ENCODE assay signal across 29 mouse cellular contexts in the genomic region with DNA sequence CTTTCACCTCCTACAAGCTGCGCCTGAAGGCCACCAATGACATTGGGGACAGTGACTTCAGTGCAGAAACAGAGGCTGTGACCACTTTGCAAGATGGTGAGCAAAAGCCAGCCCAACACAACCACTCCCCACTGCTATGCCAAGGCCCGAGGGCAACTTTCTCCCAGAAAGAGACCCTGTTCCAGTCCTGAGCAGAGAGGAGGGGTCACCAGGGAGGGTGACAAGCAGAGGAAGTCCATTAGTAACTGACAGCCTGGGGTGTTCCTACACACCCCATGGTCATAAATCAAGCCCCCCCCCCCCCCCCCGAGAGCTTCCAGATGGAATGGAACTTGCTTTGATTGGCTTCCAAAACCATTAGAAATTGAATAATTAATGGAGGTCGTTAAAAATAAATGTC.
A peak's percentile ranks its signal among the peaks of the same experiment; 100 is the strongest.
DNase-seq lines count a peak whose midpoint lies in the region; ATAC-seq and TF ChIP-seq lines count a peak whose summit lies in the region.
"Had no signal": no experiment of that assay in that cellular context is flagged by ENCODE, and none has a peak within 500 bp of the region (broad histone marks: within the 10 kb centered on the region; RNA-seq: fewer than 3 reads in every experiment).

No protein-coding gene starts in this region.

- H3K27me3 ChIP-seq in kidney, embryonic 16.5 days (ENCODE audit: insufficient read depth, low read length) = no peaks in the 10 kb centered on the region
- H3K27me3 ChIP-seq in kidney, adult 2 months (replicated peaks; ENCODE audit: control insufficient read depth, insufficient read depth, low read length) = no peaks in the 10 kb centered on the region
- H3K27me3 ChIP-seq in midbrain, embryonic 11.5 days (ENCODE audit: control insufficient read depth, insufficient read depth, low read length) = no peaks in the 10 kb centered on the region
- no peaks in the 10 kb centered on the region for H3K27me3 ChIP-seq in midbrain, embryonic 14.5 days (ENCODE audit: control insufficient read depth, insufficient read depth, low read length)
- H3K27me3 ChIP-seq in intestine, embryonic 16.5 days (replicated peaks; ENCODE audit: control insufficient read depth, insufficient read depth, low read length) = no peaks in the 10 kb centered on the region
- H3K27me3 ChIP-seq: embryonic facial prominence, embryonic 12.5 days; heart, embryonic 15.5 days; midbrain, embryonic 12.5 days; neural tube, embryonic 12.5 days; stomach, embryonic 15.5 days had no signal

- H3K9ac ChIP-seq in kidney, embryonic 16.5 days (replicated peaks; ENCODE audit: low read length) = no peak overlapping the region
- no peak overlapping the region for H3K9ac ChIP-seq in midbrain, embryonic 11.5 days (ENCODE audit: low read length)
- no peak overlapping the region for H3K9ac ChIP-seq in midbrain, embryonic 14.5 days (replicated peaks; ENCODE audit: low read length)
- no peak overlapping the region for H3K9ac ChIP-seq in intestine, embryonic 16.5 days (ENCODE audit: low read depth, low read length)
- H3K9ac ChIP-seq: embryonic facial prominence, embryonic 12.5 days; heart, embryonic 15.5 days; hindbrain, embryonic 14.5 days; liver, embryonic 14.5 days; lung, embryonic 14.5 days; midbrain, embryonic 12.5 days; neural tube, embryonic 12.5 days; stomach, embryonic 15.5 days had no signal

- no peak overlapping the region for H3K4me2 ChIP-seq in kidney, embryonic 16.5 days (replicated peaks; ENCODE audit: low read depth, low read length)
- H3K4me2 ChIP-seq in midbrain, embryonic 11.5 days = no peak overlapping the region
- no peak overlapping the region for H3K4me2 ChIP-seq in midbrain, embryonic 14.5 days (ENCODE audit: low read length)
- H3K4me2 ChIP-seq in intestine, embryonic 16.5 days (ENCODE audit: low read depth, low read length) = no peak overlapping the region
- H3K4me2 ChIP-seq: embryonic facial prominence, embryonic 12.5 days; heart, embryonic 15.5 days; hindbrain, embryonic 14.5 days; lung, embryonic 14.5 days; midbrain, embryonic 12.5 days; neural tube, embryonic 12.5 days; stomach, embryonic 15.5 days had no signal

- H3K36me3 ChIP-seq in kidney, embryonic 16.5 days (ENCODE audit: insufficient read depth, low read length) = 0 out of 2 replicates have a peak, but pooled peaks cover 3% of the 10 kb centered on the region
- no peaks in the 10 kb centered on the region for H3K36me3 ChIP-seq in kidney, adult 2 months (ENCODE audit: control insufficient read depth, insufficient read depth, low read length)
- H3K36me3 ChIP-seq in midbrain, embryonic 11.5 days (ENCODE audit: control insufficient read depth, insufficient read depth, low read length) = no peaks in the 10 kb centered on the region
- H3K36me3 ChIP-seq in midbrain, embryonic 14.5 days (ENCODE audit: control insufficient read depth, insufficient read depth, low read length) = no peaks in the 10 kb centered on the region
- H3K36me3 ChIP-seq in intestine, embryonic 16.5 days (ENCODE audit: control insufficient read depth, insufficient read depth, low read length) = no peaks in the 10 kb centered on the region
- H3K36me3 ChIP-seq: embryonic facial prominence, embryonic 12.5 days; heart, embryonic 15.5 days; midbrain, embryonic 12.5 days; neural tube, embryonic 12.5 days; stomach, embryonic 15.5 days had no signal

- WGBS in kidney, embryonic 16.5 days = 28% methylated on average over 4 of the region's 4 CpGs
- 49% methylated on average over 4 of the region's 4 CpGs for WGBS in kidney, adult 2 months
- WGBS in midbrain, embryonic 11.5 days = 81% methylated on average over 4 of the region's 4 CpGs
- WGBS in midbrain, embryonic 14.5 days = 73% methylated on average over 4 of the region's 4 CpGs
- WGBS in intestine, embryonic 16.5 days = 54% methylated on average over 4 of the region's 4 CpGs

- H3K4me3 ChIP-seq in kidney, embryonic 16.5 days (ENCODE audit: low read length) = no peak overlapping the region
- no peak overlapping the region for H3K4me3 ChIP-seq in kidney, adult 2 months (ENCODE audit: insufficient read depth, low read depth, low read length)
- H3K4me3 ChIP-seq in midbrain, embryonic 11.5 days (ENCODE audit: low read depth, low read length) = no peak overlapping the region
- H3K4me3 ChIP-seq in midbrain, embryonic 14.5 days (replicated peaks; ENCODE audit: low read depth, low read length) = no peak overlapping the region
- no peak overlapping the region for H3K4me3 ChIP-seq in intestine, embryonic 16.5 days (ENCODE audit: low read length)
- H3K4me3 ChIP-seq: embryonic facial prominence, embryonic 12.5 days; heart, embryonic 10.5 days; heart, embryonic 15.5 days; midbrain, embryonic 12.5 days; neural tube, embryonic 12.5 days; stomach, embryonic 15.5 days had no signal

- no peaks in the 10 kb centered on the region for H3K9me3 ChIP-seq in kidney, embryonic 16.5 days (ENCODE audit: low read length)
- H3K9me3 ChIP-seq in midbrain, embryonic 11.5 days (ENCODE audit: control insufficient read depth, low read length) = no peaks in the 10 kb centered on the region
- no peaks in the 10 kb centered on the region for H3K9me3 ChIP-seq in midbrain, embryonic 14.5 days (ENCODE audit: control insufficient read depth, low read length)
- H3K9me3 ChIP-seq in intestine, embryonic 16.5 days (ENCODE audit: control insufficient read depth, low read length) = no peaks in the 10 kb centered on the region
- H3K9me3 ChIP-seq: embryonic facial prominence, embryonic 12.5 days; heart, embryonic 10.5 days; heart, embryonic 15.5 days; neural tube, embryonic 12.5 days; stomach, embryonic 15.5 days had no signal

- ATAC-seq in kidney, embryonic 16.5 days (ENCODE audit: low FRiP score, low TSS enrichment) = peak; percentile 87
- no peak for ATAC-seq in midbrain, embryonic 11.5 days (ENCODE audit: low FRiP score)
- no peak for ATAC-seq in midbrain, embryonic 14.5 days (ENCODE audit: low FRiP score, low TSS enrichment)
- no peak for ATAC-seq in intestine, embryonic 16.5 days
- ATAC-seq: forebrain, embryonic 14.5 days; inflammation-experienced regulatory T-cells, adult 6 months had no signal

- peaks cover 24% of the 10 kb centered on the region for H3K4me1 ChIP-seq in kidney, embryonic 16.5 days (ENCODE audit: insufficient read depth, low read length)
- no peaks in the 10 kb centered on the region for H3K4me1 ChIP-seq in kidney, adult 2 months (ENCODE audit: control insufficient read depth, insufficient read depth, low read length)
- H3K4me1 ChIP-seq in midbrain, embryonic 11.5 days (ENCODE audit: control insufficient read depth, insufficient read depth, low read length) = peaks cover 13% of the 10 kb centered on the region
- H3K4me1 ChIP-seq in midbrain, embryonic 14.5 days (ENCODE audit: control insufficient read depth, insufficient read depth, low read length) = no peaks in the 10 kb centered on the region
- H3K4me1 ChIP-seq in intestine, embryonic 16.5 days (ENCODE audit: control insufficient read depth, insufficient read depth, low read length) = no peaks in the 10 kb centered on the region
- H3K4me1 ChIP-seq: embryonic facial prominence, embryonic 12.5 days; heart, embryonic 15.5 days; stomach, embryonic 15.5 days had no signal

- TF ChIP-seq CTCF in kidney, adult 2 months (conservative IDR thresholded peaks at IDR 0.05; ENCODE audit: insufficient read depth, insufficient read length, low read depth, low read length) = no peak

- TF ChIP-seq POLR2A in kidney, adult 2 months (IDR thresholded peaks at IDR 0.05; ENCODE audit: low read depth, low read length) = no peak

- peak overlapping the region; percentile 65; the same call in 1 of the 2 replicates for H3K27ac ChIP-seq in kidney, embryonic 16.5 days (ENCODE audit: low read length)
- no peak overlapping the region for H3K27ac ChIP-seq in kidney, adult 2 months (ENCODE audit: insufficient read depth, low read depth, low read length)
- H3K27ac ChIP-seq in midbrain, embryonic 11.5 days (ENCODE audit: low read depth, low read length) = no peak overlapping the region
- H3K27ac ChIP-seq in midbrain, embryonic 14.5 days (replicated peaks; ENCODE audit: low read depth, low read length) = no peak overlapping the region
- H3K27ac ChIP-seq in intestine, embryonic 16.5 days (ENCODE audit: low read length) = no peak overlapping the region
- H3K27ac ChIP-seq: embryonic facial prominence, embryonic 12.5 days; heart, embryonic 10.5 days; heart, embryonic 15.5 days; hindbrain, embryonic 14.5 days; liver, embryonic 14.5 days; midbrain, embryonic 12.5 days; neural tube, embryonic 12.5 days; stomach, embryonic 15.5 days had no signal

- no peak for DNase-seq in kidney, adult 2 months
- DNase-seq in midbrain, embryonic 11.5 days (ENCODE audit: low spot score, missing footprints) = peak; percentile 41
- no peak for DNase-seq in midbrain, embryonic 14.5 days
- DNase-seq in mesoderm, embryonic 11.5 days (ENCODE audit: low read depth, low spot score) = peak; percentile 44
- DNase-seq: adrenal gland, postnatal 25 days; B cell, adult 2 months; cerebellum, adult 11-12 months; cerebellum, adult 9-11 months; gastrocnemius, postnatal 25 days; heart, adult 11 months; kidney, postnatal 36 days; layer of hippocampus, postnatal 36 days; left cerebral cortex, postnatal 4 days; liver; lung, embryonic 14.5 days; lung, postnatal 14 days; right cerebral cortex, postnatal 25 days had no signal

Comparison
In these comparisons a context has a peak if more than half of its experiments do, and no peak if none do; other contexts are left out.
1. DNase-seq: peak in midbrain, embryonic 11.5 days (single experiment) and mesoderm, embryonic 11.5 days (single experiment); none in kidney, adult 2 months (single experiment) and midbrain, embryonic 14.5 days (single experiment).